In the genomic region with DNA sequence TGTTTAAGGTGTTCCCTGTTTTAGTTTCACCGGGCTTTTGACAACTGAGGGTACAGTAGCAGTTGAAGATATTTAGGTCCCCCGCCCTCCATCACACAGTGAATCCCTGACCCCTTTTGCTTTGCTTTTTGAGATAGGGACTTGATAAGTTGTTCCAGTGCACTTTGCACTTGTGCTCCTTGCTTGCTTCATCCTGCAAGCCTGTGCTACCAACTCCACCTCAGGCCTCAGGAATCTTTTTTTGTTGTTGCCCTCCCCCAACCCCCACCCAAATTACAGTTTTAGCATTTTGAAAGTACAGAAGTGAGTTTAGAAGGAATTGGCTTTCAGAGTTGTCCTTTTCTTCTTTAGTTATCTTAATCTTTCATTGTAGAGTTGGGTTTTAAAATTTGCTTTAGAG, we compare ENCODE assay signal across 20 mouse cellular contexts. TPM values are rescaled to one million over a fixed set of nuclear protein-coding genes. Genes with fewer than 3 reads are reported as not detected.
DNase-seq lines count a peak whose midpoint lies in the region; ATAC-seq and TF ChIP-seq lines count a peak whose summit lies in the region.
"Had no signal": no experiment of that assay in that cellular context is flagged by ENCODE, and none has a peak within 500 bp of the region (broad histone marks: within the 10 kb centered on the region; RNA-seq: fewer than 3 reads in every experiment).

No protein-coding gene starts in this region.

- H3K4me2 ChIP-seq in heart, embryonic 12.5 days: 0 out of 2 replicates have a peak overlapping the region, but pooled peaks have one; percentile 26
- peak overlapping the region; percentile 2; the same call in 1 of the 2 replicates for H3K4me2 ChIP-seq in lung, embryonic 14.5 days
- 0 out of 2 replicates have a peak overlapping the region, but pooled peaks have one; percentile 1 for H3K4me2 ChIP-seq in limb, embryonic 15.5 days
- H3K4me2 ChIP-seq in stomach, embryonic 15.5 days: peak overlapping the region; percentile 23; the same call in 1 of the 2 replicates
- H3K4me2 ChIP-seq: forebrain, embryonic 12.5 days; neural tube, embryonic 13.5 days had no signal

- no peak for ATAC-seq in heart, embryonic 12.5 days (ENCODE audit: insufficient number of reproducible peaks, low FRiP score)
- ATAC-seq in lung, embryonic 14.5 days (ENCODE audit: insufficient read depth): no peak
- ATAC-seq in limb, embryonic 15.5 days (ENCODE audit: insufficient number of reproducible peaks, low FRiP score, low TSS enrichment, low read depth): no peak
- ATAC-seq in stomach, embryonic 15.5 days (ENCODE audit: insufficient read depth, low FRiP score, low read depth): no peak
- ATAC-seq: hindbrain, postnatal 0 days had no signal

- 62% methylated on average over 2 of the region's 2 CpGs for WGBS in heart, embryonic 12.5 days
- WGBS in lung, embryonic 14.5 days: 84% methylated on average over 2 of the region's 2 CpGs
- WGBS in limb, embryonic 15.5 days: 84% methylated on average over 2 of the region's 2 CpGs
- 63% methylated on average over 2 of the region's 2 CpGs for WGBS in stomach, embryonic 15.5 days

- intact Hi-C loops in heart, postnatal 25 days (cut with DNase I): no loop called here
- intact Hi-C loops in left cerebral cortex, adult 2 months (cut with DNase I): no loop called here

- TF ChIP-seq CTCF in lung, embryonic 14.5 days (IDR thresholded peaks at IDR 0.05; ENCODE audit: low read depth): no peak
- TF ChIP-seq CTCF in left cerebral cortex, adult 2 months (IDR thresholded peaks at IDR 0.05): no peak

- H3K9me3 ChIP-seq in heart, embryonic 12.5 days (replicated peaks): no peaks in the 10 kb centered on the region
- H3K9me3 ChIP-seq in lung, embryonic 14.5 days (ENCODE audit: low read depth, low read length): no peaks in the 10 kb centered on the region
- no peaks in the 10 kb centered on the region for H3K9me3 ChIP-seq in limb, embryonic 15.5 days
- H3K9me3 ChIP-seq in stomach, embryonic 15.5 days: no peaks in the 10 kb centered on the region
- H3K9me3 ChIP-seq: forebrain, embryonic 12.5 days; heart, embryonic 10.5 days; neural tube, embryonic 13.5 days had no signal

- no peaks in the 10 kb centered on the region for H3K27me3 ChIP-seq in heart, embryonic 12.5 days (replicated peaks)
- H3K27me3 ChIP-seq in lung, embryonic 14.5 days (ENCODE audit: insufficient read depth, low read length): no peaks in the 10 kb centered on the region
- no peaks in the 10 kb centered on the region for H3K27me3 ChIP-seq in limb, embryonic 15.5 days
- no peaks in the 10 kb centered on the region for H3K27me3 ChIP-seq in stomach, embryonic 15.5 days (replicated peaks)
- H3K27me3 ChIP-seq: forebrain, embryonic 12.5 days; neural tube, embryonic 13.5 days had no signal

- H3K36me3 ChIP-seq in heart, embryonic 12.5 days: peaks cover 11% of the 10 kb centered on the region; the same call in 1 of the 2 replicates
- H3K36me3 ChIP-seq in lung, embryonic 14.5 days (ENCODE audit: insufficient read depth): peaks cover 41% of the 10 kb centered on the region
- H3K36me3 ChIP-seq in limb, embryonic 15.5 days: 0 out of 2 replicates have a peak, but pooled peaks cover 2% of the 10 kb centered on the region
- no peaks in the 10 kb centered on the region for H3K36me3 ChIP-seq in stomach, embryonic 15.5 days
- H3K36me3 ChIP-seq: neural tube, embryonic 13.5 days had no signal

- no peak overlapping the region for H3K9ac ChIP-seq in heart, embryonic 12.5 days
- no peak overlapping the region for H3K9ac ChIP-seq in lung, embryonic 14.5 days
- no peak overlapping the region for H3K9ac ChIP-seq in limb, embryonic 15.5 days
- H3K9ac ChIP-seq in stomach, embryonic 15.5 days: no peak overlapping the region
- H3K9ac ChIP-seq: forebrain, embryonic 12.5 days; neural tube, embryonic 13.5 days had no signal

- no peak for DNase-seq in heart, postnatal 25 days (ENCODE audit: low spot score)
- DNase-seq in lung, embryonic 14.5 days: no peak
- DNase-seq in lung, adult 18-20 months: no peak
- no peak for DNase-seq in left cerebral cortex, adult 2 months (ENCODE audit: extremely low spot score in 1 of 2, low spot score in 2 of 2)
- no peak for DNase-seq in testis, postnatal 14 days (ENCODE audit: low spot score)
- DNase-seq: adrenal gland, postnatal 10 days; B cell, adult 2 months; cerebellum, adult 9-11 months; embryo, embryonic 11 days; kidney, postnatal 25 days; left cerebral cortex, postnatal 4 days; thymus, adult 18-20 months had no signal

- no peak overlapping the region for H3K27ac ChIP-seq in heart, embryonic 12.5 days (ENCODE audit: poor library complexity, severe bottlenecking)
- no peak overlapping the region for H3K27ac ChIP-seq in lung, embryonic 14.5 days (ENCODE audit: low read depth)
- no peak overlapping the region for H3K27ac ChIP-seq in limb, embryonic 15.5 days
- H3K27ac ChIP-seq in stomach, embryonic 15.5 days: 0 out of 2 replicates have a peak overlapping the region, but pooled peaks have one; percentile 1
- H3K27ac ChIP-seq in left cerebral cortex, adult 2 months: no peak overlapping the region
- H3K27ac ChIP-seq: forebrain, embryonic 12.5 days; heart, embryonic 10.5 days; hindbrain, postnatal 0 days; neural tube, embryonic 13.5 days had no signal

- no peak overlapping the region for H3K4me3 ChIP-seq in heart, embryonic 12.5 days
- no peak overlapping the region for H3K4me3 ChIP-seq in lung, embryonic 14.5 days (ENCODE audit: low read depth, low read length)
- peak overlapping the region; percentile 15; the same call in 1 of the 2 replicates for H3K4me3 ChIP-seq in limb, embryonic 15.5 days
- H3K4me3 ChIP-seq in stomach, embryonic 15.5 days (replicated peaks): no peak overlapping the region
- H3K4me3 ChIP-seq in left cerebral cortex, adult 2 months: no peak overlapping the region
- H3K4me3 ChIP-seq: forebrain, embryonic 12.5 days; heart, embryonic 10.5 days; neural tube, embryonic 13.5 days had no signal

- H3K4me1 ChIP-seq in heart, embryonic 12.5 days (replicated peaks): peaks cover 17% of the 10 kb centered on the region
- 0 out of 2 replicates have a peak, but pooled peaks cover 3% of the 10 kb centered on the region for H3K4me1 ChIP-seq in lung, embryonic 14.5 days (ENCODE audit: insufficient read depth)
- H3K4me1 ChIP-seq in limb, embryonic 15.5 days: peaks cover 14% of the 10 kb centered on the region; the same call in 1 of the 2 replicates
- peaks cover 5% of the 10 kb centered on the region; the same call in 1 of the 2 replicates for H3K4me1 ChIP-seq in stomach, embryonic 15.5 days

RNA-seq across cellular contexts. Expression of gene Gm9887, which starts 3.9 kb away (rescaled TPM):
- polyA plus RNA-seq in heart, embryonic 12.5 days (2016; fragmentation: Nextera tagmentation; extraction: Ambion mirVana): 1.1 and 2.4 TPM in 2 replicates
- total RNA-seq in heart, postnatal 25 days (2021): under 1 TPM; 0.60 to 0.61 TPM
- 2.0 and 2.2 TPM in 2 replicates for polyA plus RNA-seq in lung, embryonic 14.5 days (2014; fragmentation: Nextera tagmentation; extraction: Ambion mirVana)
- 1.8 and 2.4 TPM in 2 replicates for polyA plus RNA-seq in limb, embryonic 15.5 days (2015; fragmentation: Nextera tagmentation; extraction: Ambion mirVana)
- polyA plus RNA-seq in stomach, embryonic 15.5 days (2015; fragmentation: Nextera tagmentation; extraction: Ambion mirVana): 2.3 TPM in 2 replicates
- total RNA-seq in left cerebral cortex, adult 2 months (2021): 1 to 10 TPM; 1.2 TPM
- total RNA-seq: hindbrain, postnatal 0 days; midbrain, postnatal 0 days had no signal

RNA-seq across cellular contexts. Expression of gene Arf6, which starts 4.2 kb away (rescaled TPM):
- 53.9 and 55.7 TPM in 2 replicates for polyA plus RNA-seq in heart, embryonic 12.5 days (2016; fragmentation: Nextera tagmentation; extraction: Ambion mirVana)
- 10 to 100 TPM; 40.5 to 43.7 TPM for total RNA-seq in heart, postnatal 25 days (2021)
- polyA plus RNA-seq in lung, embryonic 14.5 days (2014; fragmentation: Nextera tagmentation; extraction: Ambion mirVana): 59.9 and 61.8 TPM in 2 replicates
- 59.8 and 73.7 TPM in 2 replicates for polyA plus RNA-seq in limb, embryonic 15.5 days (2015; fragmentation: Nextera tagmentation; extraction: Ambion mirVana)
- 59.4 and 63.7 TPM in 2 replicates for polyA plus RNA-seq in stomach, embryonic 15.5 days (2015; fragmentation: Nextera tagmentation; extraction: Ambion mirVana)
- 10 to 100 TPM; 56.8 to 58.9 TPM for total RNA-seq in left cerebral cortex, adult 2 months (2021)

RNA-seq across cellular contexts. Expression of gene Nemf, which starts 19.2 kb away (rescaled TPM):
- polyA plus RNA-seq in heart, embryonic 12.5 days (2016; fragmentation: Nextera tagmentation; extraction: Ambion mirVana): 69.5 and 71.0 TPM in 2 replicates
- 10 to 100 TPM; 24.0 to 24.4 TPM for total RNA-seq in heart, postnatal 25 days (2021)
- 79.3 and 84.8 TPM in 2 replicates for polyA plus RNA-seq in lung, embryonic 14.5 days (2014; fragmentation: Nextera tagmentation; extraction: Ambion mirVana)
- polyA plus RNA-seq in limb, embryonic 15.5 days (2015; fragmentation: Nextera tagmentation; extraction: Ambion mirVana): 84.7 and 88.7 TPM in 2 replicates
- polyA plus RNA-seq in stomach, embryonic 15.5 days (2015; fragmentation: Nextera tagmentation; extraction: Ambion mirVana): 90.4 and 92.1 TPM in 2 replicates
- total RNA-seq in left cerebral cortex, adult 2 months (2021): 10 to 100 TPM; 46.3 to 53.7 TPM
